Mouse (Mus musculus) bone marrow, adult 2 months (tissue): Measurements from ENCODE around the gene Hcn1. TPM values are rescaled to one million over a fixed set of nuclear protein-coding genes. Genes with fewer than 3 reads are reported as not detected.
"Not testable (repeated sequence)": the region's sequence is repeated elsewhere in the genome, so short reads cannot be mapped to it uniquely, and the experiment has no call there.

ENCODE experiments used
- H3K27ac ChIP-seq: fragments of 200-500 bp; 2 replicates; pipeline ENCODE4 v1.5.1; 2012; ENCODE audit warnings: low read depth, mild to moderate bottlenecking, control low read depth, inconsistent platforms, low read length; ENCODE audit not compliant: control insufficient read depth, poor library complexity, insufficient read depth
- H3K4me1 ChIP-seq: fragments of 200-500 bp; 2 replicates; pipeline ENCODE4 v1.6.1; 2011; ENCODE audit warnings: low read length; ENCODE audit not compliant: control insufficient read depth, insufficient read depth
- H3K4me3 ChIP-seq: fragments of 200-500 bp; replicated peaks from 2 replicates; pipeline ENCODE3; 2011; ENCODE audit warnings: mild to moderate bottlenecking, low read depth, low read length, control low read depth; ENCODE audit not compliant: control insufficient read depth
- CTCF ChIP-seq: fragments of 200-500 bp; IDR thresholded peaks from 2 replicates; pipeline ENCODE4 v1.5.1; 2011; ENCODE audit warnings: low read length, control low read depth; ENCODE audit not compliant: control insufficient read depth, insufficient read depth
- POLR2A ChIP-seq: fragments of 200-500 bp; IDR thresholded peaks from 2 replicates; pipeline ENCODE4 v1.6.1; 2011; ENCODE audit warnings: low read depth, mild to moderate bottlenecking, control low read depth, low read length, borderline replicate concordance; ENCODE audit not compliant: control insufficient read depth
- WGBS: fragments of 180-500 bp; shearing (Covaris S2); methylation state at CpG from one replicate; pipeline ENCODE4 v1.1.7; 2018; 5-methylcytosine and 5-hydroxymethylcytosine counted together
- polyA plus RNA-seq: library from polyadenylated mRNA; stranded (reverse); fragments of >200 nt; gene quantifications from 2 replicates; pipeline ENCODE4 v1.2.4, GENCODE M21; 2011; ENCODE audit warnings: low replicate concordance; ENCODE audit not compliant: missing spikeins, insufficient read depth, insufficient read length

Hcn1 gene
- polyA plus RNA-seq, 1 experiment, result 0.10 TPM

DNA sequence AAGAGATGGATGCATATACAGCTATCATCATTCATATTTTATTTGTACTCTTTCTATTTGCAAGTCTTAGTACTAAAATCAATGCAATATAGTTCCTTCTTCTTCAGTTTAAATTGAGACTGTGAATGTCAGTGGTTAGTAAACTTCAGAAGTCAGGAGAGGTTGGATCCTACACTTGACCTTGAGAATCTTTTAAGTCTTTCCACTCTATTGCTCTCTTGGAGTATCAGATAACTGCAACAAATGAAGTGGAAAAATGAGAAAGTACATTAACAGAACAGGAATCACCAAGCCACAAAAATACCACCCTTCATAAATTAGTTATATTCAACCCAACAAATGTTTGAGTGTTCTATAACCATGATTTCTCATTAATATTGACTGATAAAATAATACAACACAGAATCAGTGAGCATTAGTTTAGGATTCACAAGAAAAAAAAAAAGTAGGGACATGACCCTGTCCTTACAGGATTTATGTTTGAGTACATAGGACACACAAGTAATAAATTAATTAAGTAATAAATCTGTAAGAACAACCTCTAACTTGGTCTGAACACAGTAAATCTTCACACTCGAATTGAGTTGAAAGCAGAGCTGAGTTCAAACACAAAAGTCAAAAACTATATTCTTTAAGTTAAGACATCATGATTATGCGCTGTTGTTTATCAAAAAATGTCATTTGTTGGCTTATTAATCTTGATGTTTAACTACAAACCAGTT, 397.8 kb downstream of the Hcn1 start:
- WGBS, result 81% methylated on average over 2 of the region's 2 CpGs
- Histone ChIP-seq H3K27ac (no peak overlapping the region), H3K4me1 (no peaks in the 10 kb centered on the region), H3K4me3 (no peak overlapping the region)
- TF ChIP-seq POLR2A, result no peak
- no peak for TF ChIP-seq CTCF

DNA sequence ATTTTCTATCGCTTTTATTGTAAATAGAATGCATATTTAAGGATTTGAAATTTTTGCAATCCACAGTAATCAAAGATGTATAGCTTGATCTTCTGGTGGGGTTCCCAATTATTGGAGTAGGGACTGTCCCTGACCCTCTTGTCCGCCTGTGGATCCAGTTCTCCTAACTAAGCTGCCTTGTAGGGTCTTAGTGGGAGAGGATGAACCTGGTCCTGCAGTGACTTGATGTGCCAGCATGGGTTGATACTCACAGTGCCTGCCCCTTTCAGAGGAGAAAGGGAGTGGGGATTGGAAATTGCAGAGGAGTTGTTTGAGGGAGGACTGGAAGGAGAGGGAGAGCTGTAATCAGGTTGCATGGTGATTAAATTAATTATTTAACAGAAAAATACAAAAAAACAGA, 398.4 kb downstream of the Hcn1 start:
- Histone ChIP-seq H3K4me3 (no peak overlapping the region), H3K4me1 (no peaks in the 10 kb centered on the region), H3K27ac (no peak overlapping the region)
- WGBS, result 69% methylated on average over 2 of the region's 2 CpGs
- TF ChIP-seq POLR2A (no peak), CTCF (no peak)

DNA sequence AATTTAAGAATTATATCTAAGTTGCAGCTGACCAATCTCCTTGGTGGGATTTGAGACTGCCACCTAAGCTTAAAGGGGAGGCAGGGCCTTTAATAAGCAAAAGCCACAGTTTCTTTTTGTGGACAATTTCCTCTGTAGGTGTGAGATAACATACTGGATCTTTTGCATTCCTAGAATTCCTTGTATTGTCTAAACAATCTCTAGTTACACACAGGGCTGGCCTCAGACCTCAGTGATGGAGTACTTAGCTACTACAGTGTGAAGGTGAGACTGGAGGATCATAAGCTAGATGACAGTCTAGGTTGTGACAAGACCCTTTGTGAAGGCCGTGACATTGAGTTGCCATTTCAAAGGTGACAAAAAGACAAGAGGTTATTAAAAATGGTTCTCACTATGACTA, 419.1 kb downstream of the Hcn1 start:
- Histone ChIP-seq H3K27ac (no peak overlapping the region), H3K4me1 (no peaks in the 10 kb centered on the region), H3K4me3 (no peak overlapping the region)
- 83% methylated on average over 1 of the region's 1 CpGs for WGBS
- TF ChIP-seq POLR2A, result no peak

DNA sequence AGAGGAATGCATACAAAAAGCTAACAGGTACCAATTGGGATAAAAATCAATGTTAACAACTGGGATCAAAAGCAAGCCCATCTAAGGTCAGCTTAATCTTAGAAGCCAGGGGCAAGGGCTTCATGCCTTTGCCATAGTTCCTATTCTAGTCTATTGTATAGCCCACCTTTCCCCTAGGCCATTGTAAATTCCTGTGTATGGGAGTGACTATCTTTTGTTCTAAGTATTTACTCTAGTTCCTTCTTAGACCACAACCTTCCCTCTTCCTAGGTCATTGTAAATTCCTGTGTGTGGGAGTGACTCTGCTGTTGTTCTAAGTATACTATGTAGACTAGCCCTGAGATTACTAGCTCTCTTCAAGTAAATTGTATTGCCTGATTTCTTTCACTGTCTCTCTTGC, 420.8 kb downstream of the Hcn1 start:
- H3K4me3 ChIP-seq, H3K4me1 ChIP-seq, H3K27ac ChIP-seq: not testable (repeated sequence)

DNA sequence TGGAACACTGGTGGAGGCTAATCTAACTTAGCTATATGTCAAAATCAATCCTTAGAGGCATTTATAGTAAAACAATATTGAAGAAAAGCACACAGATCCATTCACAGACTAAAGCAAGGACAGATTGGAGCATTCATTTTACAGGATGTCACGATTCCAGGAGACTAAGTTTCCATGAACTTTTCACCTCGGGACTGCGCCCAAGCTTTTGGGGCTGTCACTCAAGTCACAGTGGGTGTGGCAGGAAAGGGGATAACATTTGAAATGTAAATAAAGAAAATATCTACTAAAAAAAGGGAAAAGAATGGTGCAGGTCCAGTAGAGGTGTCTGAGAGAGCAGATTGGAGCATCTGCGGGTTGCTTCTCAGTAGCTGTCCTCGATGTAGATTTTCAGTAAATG, 421.3 kb downstream of the Hcn1 start:
- 90% methylated on average over 5 of the region's 5 CpGs for WGBS
- TF ChIP-seq CTCF (no peak), POLR2A (no peak)
- Histone ChIP-seq H3K4me1 (no peaks in the 10 kb centered on the region), H3K27ac (no peak overlapping the region), H3K4me3 (no peak overlapping the region)

DNA sequence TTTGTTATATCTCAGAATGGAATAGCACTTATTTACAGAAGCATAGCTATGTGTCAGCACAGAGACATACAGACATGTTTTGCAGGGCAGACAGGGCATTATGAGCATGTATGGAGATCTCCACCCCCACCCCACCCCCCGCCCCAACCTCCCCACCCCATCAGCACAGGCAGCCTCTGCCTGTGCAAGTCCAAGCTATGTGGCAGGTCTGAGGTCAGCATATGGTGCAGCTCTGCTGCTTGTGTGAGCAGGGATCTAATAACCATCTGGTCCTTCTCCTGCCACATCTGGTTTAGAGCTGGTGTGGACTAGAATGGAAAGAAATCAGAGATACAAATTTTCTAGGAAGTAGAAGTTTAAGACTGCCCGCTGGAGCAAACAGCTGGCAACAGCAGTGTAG, 424.4 kb downstream of the Hcn1 start:
- Histone ChIP-seq H3K27ac (no peak overlapping the region), H3K4me1 (no peaks in the 10 kb centered on the region), H3K4me3 (no peak overlapping the region)
- 75% methylated on average over 2 of the region's 2 CpGs for WGBS
- TF ChIP-seq POLR2A, result no peak
- TF ChIP-seq CTCF, result no peak

DNA sequence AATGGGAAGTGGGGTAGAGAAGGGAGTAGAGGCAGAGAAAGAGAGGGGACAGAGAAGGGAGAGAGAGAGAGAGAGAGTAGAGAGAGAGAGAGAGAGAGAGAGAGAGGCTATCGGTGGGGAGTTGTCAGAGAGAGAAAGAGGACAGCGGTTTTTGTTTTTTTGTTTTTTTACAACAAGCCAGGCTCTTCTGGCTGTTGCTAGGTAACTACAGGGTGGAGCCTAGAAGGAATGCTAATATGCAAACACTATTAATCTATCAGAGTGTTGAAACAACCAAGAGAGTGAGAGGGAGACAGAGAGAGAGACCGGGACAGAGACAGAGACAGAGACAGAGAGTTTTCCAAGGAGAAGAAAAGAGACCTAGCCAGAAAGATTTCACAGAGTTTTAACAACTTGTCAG, 425.7 kb downstream of the Hcn1 start:
- WGBS, result 92% methylated on average over 3 of the region's 3 CpGs
- Histone ChIP-seq H3K27ac (no peak overlapping the region), H3K4me3 (no peak overlapping the region), H3K4me1 (no peaks in the 10 kb centered on the region)
- TF ChIP-seq POLR2A, result no peak
- no peak for TF ChIP-seq CTCF

DNA sequence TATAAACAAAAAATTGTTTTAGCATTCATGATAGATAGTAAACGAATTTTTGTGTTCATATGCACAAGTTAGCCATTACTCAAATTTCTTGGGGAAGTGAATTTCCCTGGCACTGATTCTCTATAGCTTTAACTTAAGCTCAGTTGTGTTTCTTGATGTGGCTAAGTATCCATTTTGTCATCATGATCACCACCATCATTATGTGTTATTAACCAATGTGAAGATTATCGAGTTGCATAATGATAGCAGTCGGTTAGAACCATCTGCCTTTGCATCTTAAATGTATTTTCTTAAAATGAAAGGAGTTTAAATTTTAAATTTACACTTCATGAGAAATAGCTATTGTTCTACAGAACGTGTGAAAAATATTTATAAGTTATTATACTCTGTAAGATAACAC, 426.5 kb downstream of the Hcn1 start:
- no peaks in the 10 kb centered on the region for H3K4me1 ChIP-seq
- TF ChIP-seq CTCF (no peak), POLR2A (no peak)
- WGBS, result 63% methylated on average over 4 of the region's 4 CpGs
- no peak overlapping the region for H3K27ac ChIP-seq
- no peak overlapping the region for H3K4me3 ChIP-seq

DNA sequence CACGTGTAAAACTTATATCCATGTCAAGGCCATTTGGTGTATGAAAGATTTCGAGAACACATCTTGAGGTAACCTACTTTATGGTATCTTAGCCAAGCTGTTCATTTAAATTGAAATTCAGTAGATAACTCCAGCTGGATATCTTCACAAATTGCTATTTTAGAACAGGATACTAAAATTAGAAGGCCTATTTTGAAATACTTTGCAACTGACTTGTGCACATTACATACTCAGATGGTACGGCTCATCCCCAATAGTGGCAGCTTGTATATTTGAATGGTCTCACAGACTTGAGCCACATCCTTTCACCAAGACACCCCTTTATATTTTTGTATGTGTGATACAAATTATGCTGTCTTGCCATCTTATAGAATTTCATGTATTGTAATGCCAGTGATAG, 427.5 kb downstream of the Hcn1 start:
- TF ChIP-seq POLR2A (no peak), CTCF (no peak)
- WGBS, result 69% methylated on average over 3 of the region's 3 CpGs
- Histone ChIP-seq H3K27ac (no peak overlapping the region), H3K4me3 (no peak overlapping the region), H3K4me1 (no peaks in the 10 kb centered on the region)
